In the genomic region with DNA sequence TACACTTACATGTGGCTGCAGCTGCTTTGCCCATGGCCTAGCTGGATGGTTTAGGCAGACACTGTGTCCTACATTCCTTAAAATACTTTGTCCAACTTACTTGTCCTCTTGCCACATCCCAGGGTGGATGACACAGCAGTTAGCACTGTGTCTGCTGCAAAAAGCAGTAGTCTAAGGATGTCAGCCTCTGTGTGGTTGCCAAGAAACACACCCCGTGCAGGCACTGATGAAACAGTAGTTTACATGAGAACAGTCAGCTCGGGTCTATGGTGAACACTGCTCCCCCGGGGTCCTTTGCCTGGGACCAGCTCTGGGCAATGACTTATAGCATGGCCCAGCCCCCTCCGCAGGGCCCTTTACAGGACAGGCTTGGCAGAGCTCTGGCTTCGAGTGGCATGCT, we compare ENCODE assay signal across 8 mouse cellular contexts. TPM values are rescaled to one million over a fixed set of nuclear protein-coding genes. Genes with fewer than 3 reads are reported as not detected.
A peak's percentile ranks its signal among the peaks of the same experiment; 100 is the strongest.
DNase-seq lines count a peak whose midpoint lies in the region; ATAC-seq and TF ChIP-seq lines count a peak whose summit lies in the region.
"Had no signal": no experiment of that assay in that cellular context is flagged by ENCODE, and none has a peak within 500 bp of the region (broad histone marks: within the 10 kb centered on the region; RNA-seq: fewer than 3 reads in every experiment).

No protein-coding gene starts in this region.

- 44% methylated on average over 5 of the region's 5 CpGs for WGBS in hindbrain, postnatal 0 days
- 65% methylated on average over 5 of the region's 5 CpGs for WGBS in hindbrain, embryonic 11.5 days
- WGBS in neural tube, embryonic 14.5 days = 29% methylated on average over 5 of the region's 5 CpGs
- WGBS in stomach, embryonic 16.5 days = 46% methylated on average over 5 of the region's 5 CpGs

- no peak overlapping the region for H3K27ac ChIP-seq in hindbrain, postnatal 0 days
- H3K27ac ChIP-seq in hindbrain, embryonic 11.5 days (ENCODE audit: low read depth, low read length) = no peak overlapping the region
- H3K27ac ChIP-seq in neural tube, embryonic 14.5 days (ENCODE audit: low read depth, low read length) = no peak overlapping the region
- H3K27ac ChIP-seq in stomach, embryonic 16.5 days (ENCODE audit: low read length) = peak overlapping the region; percentile 88

- peak; percentile 53 for ATAC-seq in hindbrain, postnatal 0 days
- ATAC-seq in hindbrain, embryonic 11.5 days (ENCODE audit: low FRiP score) = no peak
- peak; percentile 78; the same call in 1 of the 2 replicates for ATAC-seq in neural tube, embryonic 14.5 days (ENCODE audit: low read depth)
- no peak for ATAC-seq in stomach, embryonic 16.5 days (ENCODE audit: insufficient read depth, low FRiP score)

- H3K36me3 ChIP-seq in hindbrain, postnatal 0 days (ENCODE audit: insufficient read depth, low read length) = no peaks in the 10 kb centered on the region
- H3K36me3 ChIP-seq in hindbrain, embryonic 11.5 days (ENCODE audit: control insufficient read depth, insufficient read depth, low read length) = no peaks in the 10 kb centered on the region
- no peaks in the 10 kb centered on the region for H3K36me3 ChIP-seq in neural tube, embryonic 14.5 days (ENCODE audit: control insufficient read depth, insufficient read depth, low read length)
- H3K36me3 ChIP-seq in stomach, embryonic 16.5 days (ENCODE audit: control insufficient read depth, insufficient read depth, low read length) = no peaks in the 10 kb centered on the region

- no peak overlapping the region for H3K4me3 ChIP-seq in hindbrain, postnatal 0 days (ENCODE audit: low read length)
- no peak overlapping the region for H3K4me3 ChIP-seq in hindbrain, embryonic 11.5 days (ENCODE audit: low read depth, low read length)
- H3K4me3 ChIP-seq in neural tube, embryonic 14.5 days (ENCODE audit: low read depth, low read length) = no peak overlapping the region
- no peak overlapping the region for H3K4me3 ChIP-seq in stomach, embryonic 16.5 days (replicated peaks; ENCODE audit: low read length)

- H3K9ac ChIP-seq in hindbrain, postnatal 0 days (replicated peaks; ENCODE audit: low read length) = no peak overlapping the region
- H3K9ac ChIP-seq in hindbrain, embryonic 11.5 days (ENCODE audit: low read depth, low read length) = no peak overlapping the region
- no peak overlapping the region for H3K9ac ChIP-seq in neural tube, embryonic 14.5 days (replicated peaks; ENCODE audit: low read depth, low read length)
- no peak overlapping the region for H3K9ac ChIP-seq in stomach, embryonic 16.5 days (ENCODE audit: low read length)

- no peaks in the 10 kb centered on the region for H3K9me3 ChIP-seq in hindbrain, postnatal 0 days (ENCODE audit: low read length)
- no peaks in the 10 kb centered on the region for H3K9me3 ChIP-seq in hindbrain, embryonic 11.5 days (ENCODE audit: control insufficient read depth, low read length)
- no peaks in the 10 kb centered on the region for H3K9me3 ChIP-seq in neural tube, embryonic 14.5 days (ENCODE audit: control insufficient read depth, low read length)
- no peaks in the 10 kb centered on the region for H3K9me3 ChIP-seq in stomach, embryonic 16.5 days (replicated peaks; ENCODE audit: control insufficient read depth, low read length)

- TF ChIP-seq CTCF in hindbrain, postnatal 0 days (IDR thresholded peaks at IDR 0.05; ENCODE audit: low read depth) = no peak

- 0 out of 2 replicates have a peak, but pooled peaks cover 10% of the 10 kb centered on the region for H3K4me1 ChIP-seq in hindbrain, postnatal 0 days (ENCODE audit: insufficient read depth, low read length)
- H3K4me1 ChIP-seq in hindbrain, embryonic 11.5 days (replicated peaks; ENCODE audit: control insufficient read depth, insufficient read depth, low read length) = no peaks in the 10 kb centered on the region
- H3K4me1 ChIP-seq in neural tube, embryonic 14.5 days (ENCODE audit: control insufficient read depth, insufficient read depth, low read length) = no peaks in the 10 kb centered on the region
- peaks cover 23% of the 10 kb centered on the region for H3K4me1 ChIP-seq in stomach, embryonic 16.5 days (ENCODE audit: control insufficient read depth, insufficient read depth, low read length)

- H3K27me3 ChIP-seq in hindbrain, postnatal 0 days (ENCODE audit: insufficient read depth, low read length) = no peaks in the 10 kb centered on the region
- H3K27me3 ChIP-seq in hindbrain, embryonic 11.5 days (ENCODE audit: control insufficient read depth, insufficient read depth, low read length) = no peaks in the 10 kb centered on the region
- no peaks in the 10 kb centered on the region for H3K27me3 ChIP-seq in neural tube, embryonic 14.5 days (ENCODE audit: control insufficient read depth, insufficient read depth, low read length)
- no peaks in the 10 kb centered on the region for H3K27me3 ChIP-seq in stomach, embryonic 16.5 days (ENCODE audit: control insufficient read depth, insufficient read depth, low read length)

- peak; percentile 39 for DNase-seq in hindbrain, postnatal 0 days (ENCODE audit: low spot score)
- DNase-seq in hindbrain, embryonic 11.5 days (ENCODE audit: low spot score) = no peak
- DNase-seq in neural tube, embryonic 10.5 days (ENCODE audit: extremely low spot score, low spot score) = no peak
- DNase-seq in gonadal fat pad, adult 2 months (ENCODE audit: low read depth) = peak; percentile 88
- DNase-seq in ovary, adult 18-20 months (ENCODE audit: low spot score) = no peak
- DNase-seq: cerebellum, postnatal 14 days had no signal

- no peak overlapping the region for H3K4me2 ChIP-seq in hindbrain, postnatal 0 days (ENCODE audit: low read depth, low read length)
- no peak overlapping the region for H3K4me2 ChIP-seq in hindbrain, embryonic 11.5 days (replicated peaks; ENCODE audit: low read depth, low read length)
- no peak overlapping the region for H3K4me2 ChIP-seq in neural tube, embryonic 14.5 days (ENCODE audit: low read depth, low read length)
- no peak overlapping the region for H3K4me2 ChIP-seq in stomach, embryonic 16.5 days (ENCODE audit: low read depth, low read length)

RNA-seq across cellular contexts. Expression of a gene that starts 52.9 kb away (rescaled TPM):
- total RNA-seq in hindbrain, postnatal 0 days (2014; rRNA removed) = 13.6 and 14.4 TPM in 2 replicates
- polyA plus RNA-seq in hindbrain, postnatal 0 days (2015; fragmentation: Nextera tagmentation; extraction: Ambion mirVana) = 6.5 and 7.1 TPM in 2 replicates
- 4.2 and 4.3 TPM in 2 replicates for polyA plus RNA-seq in hindbrain, embryonic 11.5 days (2014; fragmentation: Nextera tagmentation; extraction: Ambion mirVana)
- 1.7 and 7.0 TPM in 2 replicates for polyA plus RNA-seq in neural tube, embryonic 14.5 days (2014; fragmentation: Nextera tagmentation; extraction: Ambion mirVana)
- polyA plus RNA-seq in gonadal fat pad, adult 2 months (2012; rRNA removed) = 173 and 193 TPM in 2 replicates
- 123 and 133 TPM in 2 replicates for polyA plus RNA-seq in stomach, embryonic 16.5 days (2015; fragmentation: Nextera tagmentation; extraction: Ambion mirVana)

Comparison
In these comparisons a context has a peak if more than half of its experiments do, and no peak if none do; other contexts are left out.
1. ATAC-seq: peak in hindbrain, postnatal 0 days (single experiment) and neural tube, embryonic 14.5 days (single experiment); none in hindbrain, embryonic 11.5 days (single experiment) and stomach, embryonic 16.5 days (single experiment).
2. DNase-seq: peak in hindbrain, postnatal 0 days (single experiment) and gonadal fat pad, adult 2 months (single experiment); none in hindbrain, embryonic 11.5 days (single experiment), neural tube, embryonic 10.5 days (single experiment) and ovary, adult 18-20 months (single experiment).
3. RNA of a gene that starts 52.9 kb away (polyA plus RNA-seq): 173 to 193 TPM in gonadal fat pad, adult 2 months and 123 to 133 TPM in stomach, embryonic 16.5 days; 6.5 to 7.1 TPM in hindbrain, postnatal 0 days, 4.2 to 4.3 TPM in hindbrain, embryonic 11.5 days and 1.7 to 7.0 TPM in neural tube, embryonic 14.5 days; every median in the first group is over 10 times any median in the second.